Mouse (Mus musculus): ENCODE data around the gene Bola1. TPM values are rescaled to one million over a fixed set of nuclear protein-coding genes. Genes with fewer than 3 reads are reported as not detected.

The Bola1 gene
- polyA plus RNA-seq, 1 experiment = 10.4 TPM

GRCm38 (mm10) chr3:96172197-96173178 lies 47.0 kb downstream of the Bola1 start, which contains the start of gene Sf3b4:
Sf3b4 (plus strand) TSS chr3:96172332.
- peak within 1 kb of the TSS; percentile 81 for H3K4me3 ChIP-seq (ENCODE audit: insufficient read depth, low read length)
- TF ChIP-seq CTCF (IDR thresholded peaks at IDR 0.05; ENCODE audit: borderline replicate concordance, insufficient read depth, low read length) = no peak
- TF ChIP-seq POLR2A (IDR thresholded peaks at IDR 0.05; ENCODE audit: low read depth, low read length) = peak; percentile 93
- H3K4me1 ChIP-seq (ENCODE audit: control insufficient read depth, insufficient read depth, low read length) = peaks cover 4% of the 10 kb centered on the region; the same call in 1 of the 2 replicates
- H3K27ac ChIP-seq (ENCODE audit: insufficient read depth, low read length) = peak within 1 kb of the TSS; percentile 88

GRCm38 (mm10) chr3:96171583-96172196 lies 47.8 kb downstream of the Bola1 start:
- Histone ChIP-seq H3K27ac (ENCODE audit: insufficient read depth, low read length) (peak overlapping the region; percentile 88), H3K4me3 (ENCODE audit: insufficient read depth, low read length) (peak overlapping the region; percentile 63), H3K4me1 (ENCODE audit: control insufficient read depth, insufficient read depth, low read length) (peaks cover 4% of the 10 kb centered on the region; the same call in 1 of the 2 replicates)
- TF ChIP-seq CTCF (IDR thresholded peaks at IDR 0.05; ENCODE audit: borderline replicate concordance, insufficient read depth, low read length) (no peak), POLR2A (IDR thresholded peaks at IDR 0.05; ENCODE audit: low read depth, low read length) (no peak)

- Histone ChIP-seq H3K4me1 (ENCODE audit: control insufficient read depth, insufficient read depth, low read length) (peaks cover 4% of the 10 kb centered on the region; the same call in 1 of the 2 replicates), H3K4me3 (ENCODE audit: insufficient read depth, low read length) (no peak overlapping the region), H3K27ac (ENCODE audit: insufficient read depth, low read length) (peak overlapping the region; percentile 88)
- TF ChIP-seq POLR2A (IDR thresholded peaks at IDR 0.05; ENCODE audit: low read depth, low read length) = no peak
- no peak for TF ChIP-seq CTCF (IDR thresholded peaks at IDR 0.05; ENCODE audit: borderline replicate concordance, insufficient read depth, low read length)
Measured at GRCm38 (mm10) chr3:96170976-96171545, 48.4 kb downstream of the Bola1 start.

- H3K27ac ChIP-seq (ENCODE audit: insufficient read depth, low read length) = no peak overlapping the region
- no peak for TF ChIP-seq POLR2A (IDR thresholded peaks at IDR 0.05; ENCODE audit: low read depth, low read length)
- no peak for TF ChIP-seq CTCF (IDR thresholded peaks at IDR 0.05; ENCODE audit: borderline replicate concordance, insufficient read depth, low read length)
- H3K4me3 ChIP-seq (ENCODE audit: insufficient read depth, low read length) = no peak overlapping the region
- peaks cover 4% of the 10 kb centered on the region; the same call in 1 of the 2 replicates for H3K4me1 ChIP-seq (ENCODE audit: control insufficient read depth, insufficient read depth, low read length)
Measured at GRCm38 (mm10) chr3:96170276-96170675, 49.2 kb downstream of the Bola1 start.

- Histone ChIP-seq H3K4me1 (ENCODE audit: control insufficient read depth, insufficient read depth, low read length) (peaks cover 4% of the 10 kb centered on the region; the same call in 1 of the 2 replicates), H3K27ac (ENCODE audit: insufficient read depth, low read length) (no peak overlapping the region), H3K4me3 (ENCODE audit: insufficient read depth, low read length) (no peak overlapping the region)
- TF ChIP-seq CTCF (IDR thresholded peaks at IDR 0.05; ENCODE audit: borderline replicate concordance, insufficient read depth, low read length) (no peak), POLR2A (IDR thresholded peaks at IDR 0.05; ENCODE audit: low read depth, low read length) (no peak)
Measured at GRCm38 (mm10) chr3:96168466-96169158, 50.9 kb downstream of the Bola1 start.

- H3K4me1 ChIP-seq (ENCODE audit: control insufficient read depth, insufficient read depth, low read length) = peaks cover 12% of the 10 kb centered on the region
- H3K27ac ChIP-seq (ENCODE audit: insufficient read depth, low read length) = no peak overlapping the region
- TF ChIP-seq POLR2A (IDR thresholded peaks at IDR 0.05; ENCODE audit: low read depth, low read length) (no peak), CTCF (IDR thresholded peaks at IDR 0.05; ENCODE audit: borderline replicate concordance, insufficient read depth, low read length) (no peak)
- H3K4me3 ChIP-seq (ENCODE audit: insufficient read depth, low read length) = peak overlapping the region; percentile 70
Measured at GRCm38 (mm10) chr3:96163040-96163439, 56.5 kb downstream of the Bola1 start.

- Histone ChIP-seq H3K4me1 (ENCODE audit: control insufficient read depth, insufficient read depth, low read length) (peaks cover 12% of the 10 kb centered on the region), H3K27ac (ENCODE audit: insufficient read depth, low read length) (peak within 1 kb of the TSS; percentile 95), H3K4me3 (ENCODE audit: insufficient read depth, low read length) (peak within 1 kb of the TSS; percentile 70)
- TF ChIP-seq CTCF (IDR thresholded peaks at IDR 0.05; ENCODE audit: borderline replicate concordance, insufficient read depth, low read length) (no peak), POLR2A (IDR thresholded peaks at IDR 0.05; ENCODE audit: low read depth, low read length) (peak; percentile 69)
Measured at GRCm38 (mm10) chr3:96161869-96162840, 57.4 kb downstream of the Bola1 start, which contains the start of gene Mtmr11. Mtmr11 (plus strand) TSS chr3:96162004.

GRCm38 (mm10) chr3:96160803-96161516 lies 58.5 kb downstream of the Bola1 start:
- H3K27ac ChIP-seq (ENCODE audit: insufficient read depth, low read length) = peak overlapping the region; percentile 95
- TF ChIP-seq CTCF (IDR thresholded peaks at IDR 0.05; ENCODE audit: borderline replicate concordance, insufficient read depth, low read length) (no peak), POLR2A (IDR thresholded peaks at IDR 0.05; ENCODE audit: low read depth, low read length) (peak; percentile 64)
- H3K4me3 ChIP-seq (ENCODE audit: insufficient read depth, low read length) = peak overlapping the region; percentile 70
- peaks cover 12% of the 10 kb centered on the region for H3K4me1 ChIP-seq (ENCODE audit: control insufficient read depth, insufficient read depth, low read length)

All from embryonic fibroblast, embryonic 13.5 days (primary cell).